Mouse (Mus musculus): ENCODE results near the gene Atf5. TPM values are rescaled to one million over a fixed set of nuclear protein-coding genes. Genes with fewer than 3 reads are reported as not detected.
A peak's percentile ranks its signal among the peaks of the same experiment; 100 is the strongest.

The Atf5 gene
- polyA plus RNA-seq, 1 experiment = 279 TPM

GRCm38 (mm10) chr7:44823409-44823808 is 7.0 kb upstream of the Atf5 start:
- TF ChIP-seq GATA1 (IDR thresholded peaks at IDR 0.05; ENCODE audit: borderline replicate concordance, low read length) (no peak), FLI1 (IDR thresholded peaks at IDR 0.05; ENCODE audit: low read length) (no peak)
- H3K4me1 ChIP-seq = peaks cover 97% of the 10 kb centered on the region
- no peak overlapping the region for H3K4me3 ChIP-seq (replicated peaks)
- H3K9me3 ChIP-seq = no peaks in the 10 kb centered on the region
- peaks cover 85% of the 10 kb centered on the region for H3K36me3 ChIP-seq (replicated peaks; ENCODE audit: low read length)
- no peaks in the 10 kb centered on the region for H3K27me3 ChIP-seq (replicated peaks)

DNA sequence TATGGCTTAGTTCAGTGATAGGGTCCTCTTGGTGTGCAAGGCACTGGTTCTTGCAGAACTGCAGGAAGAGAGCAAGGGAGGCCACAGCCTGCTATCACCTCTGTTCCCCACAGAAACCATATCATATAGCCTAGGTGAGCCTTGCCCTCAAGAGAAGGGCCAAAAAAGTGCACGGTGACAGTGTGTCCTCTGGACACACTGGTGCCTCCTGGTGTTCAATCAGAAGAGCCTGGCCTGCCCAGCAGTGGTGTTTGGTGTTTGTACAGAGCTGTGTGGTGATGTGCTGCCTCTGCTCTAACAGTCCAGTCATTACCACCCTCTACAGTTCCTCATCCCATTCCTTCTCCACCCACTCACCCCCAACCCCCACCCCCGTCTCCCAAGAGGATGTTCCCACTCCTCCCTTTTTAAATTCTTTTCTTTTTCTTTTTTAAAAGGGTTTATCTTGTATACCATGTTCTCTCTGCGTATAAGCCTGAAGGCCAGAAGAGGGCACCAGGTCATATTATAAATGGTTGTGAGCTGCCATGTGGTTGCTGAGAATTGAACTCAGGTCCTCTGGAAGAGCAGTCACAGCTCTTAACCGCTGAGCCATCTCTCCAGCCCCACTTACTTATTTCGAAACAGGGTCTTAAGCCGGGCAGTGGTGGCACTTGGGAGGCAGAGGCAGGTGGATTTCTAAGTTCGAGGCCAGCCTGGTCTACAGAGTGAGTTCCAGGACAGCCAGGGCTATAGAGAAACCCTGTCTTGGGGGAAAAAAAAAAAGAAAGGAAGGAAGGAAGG is 5.4 kb upstream of the Atf5 start:
- Histone ChIP-seq H3K4me1 (peaks cover 95% of the 10 kb centered on the region), H3K36me3 (replicated peaks; ENCODE audit: low read length) (peaks cover 72% of the 10 kb centered on the region), H3K4me3 (replicated peaks) (peak overlapping the region; percentile 56), H3K27me3 (replicated peaks) (no peaks in the 10 kb centered on the region), H3K9me3 (no peaks in the 10 kb centered on the region)
- TF ChIP-seq GATA1 (IDR thresholded peaks at IDR 0.05; ENCODE audit: borderline replicate concordance, low read length) = no peak
- no peak for TF ChIP-seq FLI1 (IDR thresholded peaks at IDR 0.05; ENCODE audit: low read length)

DNA sequence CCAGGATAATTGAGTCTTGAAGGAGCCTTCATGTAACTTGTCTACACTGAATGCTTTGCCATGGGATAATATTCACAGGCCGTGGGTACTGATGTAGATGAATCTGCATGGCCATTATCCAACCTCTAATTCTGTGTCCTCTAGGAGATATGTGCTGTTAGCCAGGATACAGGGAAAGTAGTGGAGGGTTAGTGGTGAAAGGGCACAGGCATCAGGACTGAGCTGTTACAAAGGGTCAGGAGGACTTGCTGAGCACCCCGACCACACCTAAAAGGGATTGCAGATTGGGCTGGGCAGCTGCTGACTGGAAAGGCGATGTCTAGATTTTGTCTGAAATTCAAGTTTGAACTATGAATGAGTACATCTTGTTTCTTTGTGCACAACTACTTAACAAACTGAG is 4.1 kb upstream of the Atf5 start:
- peaks cover 60% of the 10 kb centered on the region for H3K36me3 ChIP-seq (replicated peaks; ENCODE audit: low read length)
- no peaks in the 10 kb centered on the region for H3K27me3 ChIP-seq (replicated peaks)
- H3K9me3 ChIP-seq = no peaks in the 10 kb centered on the region
- TF ChIP-seq GATA1 (IDR thresholded peaks at IDR 0.05; ENCODE audit: borderline replicate concordance, low read length) = no peak
- no peak for TF ChIP-seq FLI1 (IDR thresholded peaks at IDR 0.05; ENCODE audit: low read length)
- H3K4me3 ChIP-seq (replicated peaks) = peak overlapping the region; percentile 35
- H3K4me1 ChIP-seq = peaks cover 82% of the 10 kb centered on the region

GRCm38 (mm10) chr7:44819863-44820262 is 3.4 kb upstream of the Atf5 start:
- no peak for TF ChIP-seq GATA1 (IDR thresholded peaks at IDR 0.05; ENCODE audit: borderline replicate concordance, low read length)
- no peak for TF ChIP-seq FLI1 (IDR thresholded peaks at IDR 0.05; ENCODE audit: low read length)
- Histone ChIP-seq H3K4me1 (peaks cover 82% of the 10 kb centered on the region), H3K36me3 (replicated peaks; ENCODE audit: low read length) (peaks cover 57% of the 10 kb centered on the region)

GRCm38 (mm10) chr7:44819391-44819790 is 2.9 kb upstream of the Atf5 start:
- TF ChIP-seq GATA1 (IDR thresholded peaks at IDR 0.05; ENCODE audit: borderline replicate concordance, low read length) (no peak), FLI1 (IDR thresholded peaks at IDR 0.05; ENCODE audit: low read length) (no peak)
- Histone ChIP-seq H3K4me1 (peaks cover 82% of the 10 kb centered on the region), H3K36me3 (replicated peaks; ENCODE audit: low read length) (peaks cover 58% of the 10 kb centered on the region), H3K27me3 (replicated peaks) (no peaks in the 10 kb centered on the region), H3K9me3 (no peaks in the 10 kb centered on the region), H3K4me3 (replicated peaks) (peak overlapping the region; percentile 98)

More at GRCm38 (mm10) chr7:44819863-44820262, 3.4 kb upstream of the Atf5 start:
- Histone ChIP-seq H3K9me3 (no peaks in the 10 kb centered on the region), H3K27me3 (replicated peaks) (no peaks in the 10 kb centered on the region), H3K4me3 (replicated peaks) (peak overlapping the region; percentile 98)

- no peaks in the 10 kb centered on the region for H3K9me3 ChIP-seq
- H3K4me1 ChIP-seq = peaks cover 82% of the 10 kb centered on the region
- H3K36me3 ChIP-seq (replicated peaks; ENCODE audit: low read length) = peaks cover 62% of the 10 kb centered on the region
- H3K4me3 ChIP-seq (replicated peaks) = peak overlapping the region; percentile 98
- no peaks in the 10 kb centered on the region for H3K27me3 ChIP-seq (replicated peaks)
- TF ChIP-seq GATA1 (IDR thresholded peaks at IDR 0.05; ENCODE audit: borderline replicate concordance, low read length) (no peak), FLI1 (IDR thresholded peaks at IDR 0.05; ENCODE audit: low read length) (no peak)
These were observed 2.3 kb upstream of the Atf5 start for GRCm38 (mm10) chr7:44818751-44819235.

DNA sequence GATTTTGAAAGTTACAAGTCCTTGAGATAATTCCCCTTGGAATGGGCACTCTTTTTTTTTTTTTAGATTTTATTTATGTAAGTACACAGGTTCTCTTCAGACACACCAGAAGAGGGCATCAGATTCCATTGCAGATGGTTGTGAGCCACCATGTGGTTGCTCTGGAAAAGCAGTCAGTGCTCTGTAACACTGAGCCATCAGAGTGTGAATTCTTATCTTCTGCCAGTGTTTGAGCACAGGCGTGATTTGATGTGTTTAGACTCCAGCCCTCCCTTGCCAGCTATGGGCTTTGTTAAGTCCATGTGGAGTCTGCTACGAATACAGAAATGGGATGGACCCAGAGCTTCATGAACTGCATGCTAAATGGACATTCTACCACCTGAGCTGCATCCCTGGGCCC is 1.7 kb upstream of the Atf5 start:
- Histone ChIP-seq H3K27me3 (replicated peaks) (no peaks in the 10 kb centered on the region), H3K4me3 (replicated peaks) (peak overlapping the region; percentile 98), H3K9me3 (no peaks in the 10 kb centered on the region), H3K4me1 (peaks cover 75% of the 10 kb centered on the region), H3K36me3 (replicated peaks; ENCODE audit: low read length) (peaks cover 62% of the 10 kb centered on the region)
- TF ChIP-seq GATA1 (IDR thresholded peaks at IDR 0.05; ENCODE audit: borderline replicate concordance, low read length) (no peak), FLI1 (IDR thresholded peaks at IDR 0.05; ENCODE audit: low read length) (no peak)

- Histone ChIP-seq H3K36me3 (replicated peaks; ENCODE audit: low read length) (peaks cover 63% of the 10 kb centered on the region), H3K4me3 (replicated peaks) (peak overlapping the region; percentile 98), H3K27me3 (replicated peaks) (no peaks in the 10 kb centered on the region), H3K4me1 (peaks cover 75% of the 10 kb centered on the region), H3K9me3 (no peaks in the 10 kb centered on the region)
- no peak for TF ChIP-seq GATA1 (IDR thresholded peaks at IDR 0.05; ENCODE audit: borderline replicate concordance, low read length)
- TF ChIP-seq FLI1 (IDR thresholded peaks at IDR 0.05; ENCODE audit: low read length) = no peak
These were observed 983 bp upstream of the Atf5 start for GRCm38 (mm10) chr7:44817441-44817840.

- TF ChIP-seq GATA1 (IDR thresholded peaks at IDR 0.05; ENCODE audit: borderline replicate concordance, low read length) (no peak), FLI1 (IDR thresholded peaks at IDR 0.05; ENCODE audit: low read length) (peak; percentile 26; the same call in 1 of the 2 replicates)
- H3K4me1 ChIP-seq = peaks cover 67% of the 10 kb centered on the region
- peak within 1 kb of the TSS; percentile 98 for H3K4me3 ChIP-seq (replicated peaks)
- H3K36me3 ChIP-seq (replicated peaks; ENCODE audit: low read length) = peaks cover 66% of the 10 kb centered on the region
- no peaks in the 10 kb centered on the region for H3K27me3 ChIP-seq (replicated peaks)
- H3K9me3 ChIP-seq = no peaks in the 10 kb centered on the region
These were observed 563 bp downstream of the Atf5 start, which contains the start of the genes Nup62 and Il4i1 for GRCm38 (mm10) chr7:44815721-44816469. Nup62 (plus strand) TSS chr7:44816088. Il4i1 (plus strand) TSS chr7:44816387.
